Mouse (Mus musculus): ENCODE results near the gene Fabp3. TPM values are rescaled to one million over a fixed set of nuclear protein-coding genes. Genes with fewer than 3 reads are reported as not detected.

The Fabp3 gene
- polyA plus RNA-seq (2014; fragmentation: Nextera tagmentation; extraction: Ambion mirVana): 10.7 and 10.9 TPM in 2 replicates

DNA sequence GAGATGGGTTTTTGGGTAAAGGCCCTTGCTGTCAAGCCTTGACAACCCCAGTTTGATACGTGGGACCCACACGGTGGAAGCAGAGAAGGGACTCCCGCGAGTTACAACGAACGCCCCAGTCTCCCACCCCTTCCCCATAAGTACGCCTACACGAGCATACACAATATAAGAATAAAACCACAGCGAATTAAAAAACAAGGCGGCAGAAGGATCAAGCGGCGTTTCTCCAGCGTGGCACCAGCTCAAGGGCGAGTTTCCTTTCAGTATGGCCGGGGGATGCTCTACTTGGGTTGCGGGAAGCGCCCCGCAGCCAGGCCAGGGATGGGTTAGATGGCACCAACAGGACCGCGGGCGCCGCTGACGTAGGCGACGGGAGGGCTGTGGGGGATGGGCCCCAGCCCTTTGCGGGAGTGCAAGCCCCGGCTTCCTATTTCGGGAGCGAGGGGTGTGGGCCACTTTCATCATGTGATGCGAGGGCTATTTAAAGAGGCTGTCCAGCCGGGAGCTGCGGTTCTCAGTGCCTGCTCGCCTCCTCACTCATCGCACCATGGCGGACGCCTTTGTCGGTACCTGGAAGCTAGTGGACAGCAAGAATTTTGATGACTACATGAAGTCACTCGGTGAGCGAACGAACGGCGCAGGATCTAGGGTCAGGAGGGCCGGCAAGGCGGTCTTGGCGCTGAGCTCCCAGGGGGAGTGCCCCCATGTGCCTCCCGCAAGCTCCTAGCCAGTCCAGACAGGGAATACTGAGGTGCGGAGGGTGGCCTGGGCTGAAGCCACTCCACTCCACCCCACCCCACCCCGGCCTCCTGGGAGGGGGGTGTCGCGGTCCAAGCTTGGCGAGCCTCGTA is at the start of gene Fabp3, which contains the start of gene Gm10570:
Gene Fabp3, plus strand, starts transcription at position 365 of the 851 bp plus-strand sequence.
Gene Gm10570, minus strand, starts transcription at position 444 of the 851 bp plus-strand sequence.
- peak; percentile 79 for DNase-seq (ENCODE audit: low spot score)
- peak; percentile 68 for ATAC-seq (replicated peaks; ENCODE audit: low FRiP score)
- Histone ChIP-seq H3K4me2 (ENCODE audit: low read depth, low read length, severe bottlenecking) (peak within 1 kb of the TSS; percentile 91), H3K36me3 (ENCODE audit: control insufficient read depth, insufficient read depth, low read length) (no peaks in the 10 kb centered on the region), H3K9me3 (ENCODE audit: control insufficient read depth, low read length) (no peaks in the 10 kb centered on the region), H3K4me3 (ENCODE audit: low read depth, low read length) (peak within 1 kb of the TSS; percentile 31), H3K27ac (ENCODE audit: low read depth, low read length) (no peak within 1 kb of the TSS), H3K4me1 (replicated peaks; ENCODE audit: control insufficient read depth, insufficient read depth, low read length) (peaks cover 6% of the 10 kb centered on the region; the same call in 1 of the 2 replicates), H3K9ac (ENCODE audit: low read length) (peak within 1 kb of the TSS; percentile 48), H3K27me3 (ENCODE audit: control insufficient read depth, insufficient read depth, low read length) (peaks cover 28% of the 10 kb centered on the region)
- WGBS: under 1% methylated on average over 52 of the region's 52 CpGs

GRCm38 (mm10) chr4:130260406-130260805 is 48.0 kb upstream of the Fabp3 start:
- ATAC-seq (replicated peaks; ENCODE audit: low FRiP score) (no peak), DNase-seq (ENCODE audit: low spot score) (no peak)
- peaks cover 7% of the 10 kb centered on the region; the same call in 1 of the 2 replicates for H3K36me3 ChIP-seq (ENCODE audit: control insufficient read depth, insufficient read depth, low read length)
- H3K9ac ChIP-seq (ENCODE audit: low read length): no peak overlapping the region
- no peaks in the 10 kb centered on the region for H3K27me3 ChIP-seq (ENCODE audit: control insufficient read depth, insufficient read depth, low read length)
- H3K9me3 ChIP-seq (ENCODE audit: control insufficient read depth, low read length): no peaks in the 10 kb centered on the region
- no peak overlapping the region for H3K4me2 ChIP-seq (ENCODE audit: low read depth, low read length, severe bottlenecking)
- no peak overlapping the region for H3K4me3 ChIP-seq (ENCODE audit: low read depth, low read length)
- H3K27ac ChIP-seq (ENCODE audit: low read depth, low read length): no peak overlapping the region
- H3K4me1 ChIP-seq (replicated peaks; ENCODE audit: control insufficient read depth, insufficient read depth, low read length): 0 out of 2 replicates have a peak, but pooled peaks cover 2% of the 10 kb centered on the region
- 33% methylated on average over 5 of the region's 5 CpGs for WGBS

GRCm38 (mm10) chr4:130264131-130264530 is 44.3 kb upstream of the Fabp3 start:
- H3K27me3 ChIP-seq (ENCODE audit: control insufficient read depth, insufficient read depth, low read length): no peaks in the 10 kb centered on the region
- ATAC-seq (replicated peaks; ENCODE audit: low FRiP score): no peak
- peak overlapping the region; percentile 16; the same call in 1 of the 2 replicates for H3K9ac ChIP-seq (ENCODE audit: low read length)
- H3K27ac ChIP-seq (ENCODE audit: low read depth, low read length): no peak overlapping the region
- no peak overlapping the region for H3K4me2 ChIP-seq (ENCODE audit: low read depth, low read length, severe bottlenecking)
- 0 out of 2 replicates have a peak, but pooled peaks cover 5% of the 10 kb centered on the region for H3K4me1 ChIP-seq (replicated peaks; ENCODE audit: control insufficient read depth, insufficient read depth, low read length)
- no peaks in the 10 kb centered on the region for H3K9me3 ChIP-seq (ENCODE audit: control insufficient read depth, low read length)
- H3K36me3 ChIP-seq (ENCODE audit: control insufficient read depth, insufficient read depth, low read length): peaks cover 7% of the 10 kb centered on the region; the same call in 1 of the 2 replicates
- H3K4me3 ChIP-seq (ENCODE audit: low read depth, low read length): no peak overlapping the region
- no peak for DNase-seq (ENCODE audit: low spot score)
- WGBS: 28% methylated on average over 11 of the region's 11 CpGs

- peak; percentile 53 for ATAC-seq (replicated peaks; ENCODE audit: low FRiP score)
- Histone ChIP-seq H3K27me3 (ENCODE audit: control insufficient read depth, insufficient read depth, low read length) (no peaks in the 10 kb centered on the region), H3K27ac (ENCODE audit: low read depth, low read length) (no peak overlapping the region), H3K4me1 (replicated peaks; ENCODE audit: control insufficient read depth, insufficient read depth, low read length) (0 out of 2 replicates have a peak, but pooled peaks cover 5% of the 10 kb centered on the region), H3K4me3 (ENCODE audit: low read depth, low read length) (no peak overlapping the region), H3K36me3 (ENCODE audit: control insufficient read depth, insufficient read depth, low read length) (peaks cover 3% of the 10 kb centered on the region; the same call in 1 of the 2 replicates), H3K9ac (ENCODE audit: low read length) (no peak overlapping the region), H3K4me2 (ENCODE audit: low read depth, low read length, severe bottlenecking) (no peak overlapping the region), H3K9me3 (ENCODE audit: control insufficient read depth, low read length) (no peaks in the 10 kb centered on the region)
- 25% methylated on average over 24 of the region's 24 CpGs for WGBS
- peak; percentile 86 for DNase-seq (ENCODE audit: low spot score)
These were observed 43.6 kb upstream of the Fabp3 start for GRCm38 (mm10) chr4:130264698-130265349.

GRCm38 (mm10) chr4:130266601-130267000 is 41.8 kb upstream of the Fabp3 start:
- no peak overlapping the region for H3K9ac ChIP-seq (ENCODE audit: low read length)
- 0 out of 2 replicates have a peak, but pooled peaks cover 5% of the 10 kb centered on the region for H3K4me1 ChIP-seq (replicated peaks; ENCODE audit: control insufficient read depth, insufficient read depth, low read length)
- DNase-seq (ENCODE audit: low spot score) (no peak), ATAC-seq (replicated peaks; ENCODE audit: low FRiP score) (no peak)
- no peaks in the 10 kb centered on the region for H3K9me3 ChIP-seq (ENCODE audit: control insufficient read depth, low read length)
- H3K27me3 ChIP-seq (ENCODE audit: control insufficient read depth, insufficient read depth, low read length): no peaks in the 10 kb centered on the region
- no peak overlapping the region for H3K4me2 ChIP-seq (ENCODE audit: low read depth, low read length, severe bottlenecking)
- 47% methylated on average over 9 of the region's 9 CpGs for WGBS
- H3K27ac ChIP-seq (ENCODE audit: low read depth, low read length): no peak overlapping the region
- no peak overlapping the region for H3K4me3 ChIP-seq (ENCODE audit: low read depth, low read length)
- peaks cover 2% of the 10 kb centered on the region; the same call in 1 of the 2 replicates for H3K36me3 ChIP-seq (ENCODE audit: control insufficient read depth, insufficient read depth, low read length)

- H3K4me2 ChIP-seq (ENCODE audit: low read depth, low read length, severe bottlenecking): no peak overlapping the region
- no peak for DNase-seq (ENCODE audit: low spot score)
These were observed 41.3 kb upstream of the Fabp3 start for GRCm38 (mm10) chr4:130267069-130267468.

GRCm38 (mm10) chr4:130268736-130269135 is 39.7 kb upstream of the Fabp3 start:
- no peak overlapping the region for H3K4me2 ChIP-seq (ENCODE audit: low read depth, low read length, severe bottlenecking)
- H3K4me3 ChIP-seq (ENCODE audit: low read depth, low read length): no peak overlapping the region
- H3K27ac ChIP-seq (ENCODE audit: low read depth, low read length): no peak overlapping the region
- no peak overlapping the region for H3K9ac ChIP-seq (ENCODE audit: low read length)
- H3K4me1 ChIP-seq (replicated peaks; ENCODE audit: control insufficient read depth, insufficient read depth, low read length): peaks cover 5% of the 10 kb centered on the region; the same call in 1 of the 2 replicates
- H3K36me3 ChIP-seq (ENCODE audit: control insufficient read depth, insufficient read depth, low read length): no peaks in the 10 kb centered on the region
- ATAC-seq (replicated peaks; ENCODE audit: low FRiP score): no peak
- WGBS: 89% methylated on average over 10 of the region's 10 CpGs
- no peak for DNase-seq (ENCODE audit: low spot score)
- H3K27me3 ChIP-seq (ENCODE audit: control insufficient read depth, insufficient read depth, low read length): no peaks in the 10 kb centered on the region
- H3K9me3 ChIP-seq (ENCODE audit: control insufficient read depth, low read length): no peaks in the 10 kb centered on the region

More at GRCm38 (mm10) chr4:130267069-130267468, 41.3 kb upstream of the Fabp3 start:
- H3K27ac ChIP-seq (ENCODE audit: low read depth, low read length): no peak overlapping the region
- no peak overlapping the region for H3K4me3 ChIP-seq (ENCODE audit: low read depth, low read length)
- H3K9ac ChIP-seq (ENCODE audit: low read length): no peak overlapping the region
- no peak for ATAC-seq (replicated peaks; ENCODE audit: low FRiP score)
- H3K9me3 ChIP-seq (ENCODE audit: control insufficient read depth, low read length): no peaks in the 10 kb centered on the region
- H3K36me3 ChIP-seq (ENCODE audit: control insufficient read depth, insufficient read depth, low read length): peaks cover 2% of the 10 kb centered on the region; the same call in 1 of the 2 replicates
- H3K4me1 ChIP-seq (replicated peaks; ENCODE audit: control insufficient read depth, insufficient read depth, low read length): 0 out of 2 replicates have a peak, but pooled peaks cover 5% of the 10 kb centered on the region
- no peaks in the 10 kb centered on the region for H3K27me3 ChIP-seq (ENCODE audit: control insufficient read depth, insufficient read depth, low read length)
- WGBS: 78% methylated on average over 7 of the region's 7 CpGs

- H3K27me3 ChIP-seq (ENCODE audit: control insufficient read depth, insufficient read depth, low read length): no peaks in the 10 kb centered on the region
- no peak overlapping the region for H3K4me3 ChIP-seq (ENCODE audit: low read depth, low read length)
- no peaks in the 10 kb centered on the region for H3K9me3 ChIP-seq (ENCODE audit: control insufficient read depth, low read length)
- DNase-seq (ENCODE audit: low spot score) (no peak), ATAC-seq (replicated peaks; ENCODE audit: low FRiP score) (no peak)
- H3K4me1 ChIP-seq (replicated peaks; ENCODE audit: control insufficient read depth, insufficient read depth, low read length): peaks cover 4% of the 10 kb centered on the region; the same call in 1 of the 2 replicates
- H3K27ac ChIP-seq (ENCODE audit: low read depth, low read length): no peak overlapping the region
- no peak overlapping the region for H3K9ac ChIP-seq (ENCODE audit: low read length)
- H3K36me3 ChIP-seq (ENCODE audit: control insufficient read depth, insufficient read depth, low read length): no peaks in the 10 kb centered on the region
- H3K4me2 ChIP-seq (ENCODE audit: low read depth, low read length, severe bottlenecking): no peak overlapping the region
- 92% methylated on average over 8 of the region's 8 CpGs for WGBS
These were observed 38.3 kb upstream of the Fabp3 start for GRCm38 (mm10) chr4:130270089-130270488.

Data from forebrain, embryonic 11.5 days (tissue).